Mouse (Mus musculus): Measurements from ENCODE around the gene Xkr8.
"Not testable (repeated sequence)": the region's sequence is repeated elsewhere in the genome, so short reads cannot be mapped to it uniquely, and the experiment has no call there.

Xkr8 gene

GRCm38 (mm10) chr4:132737154-132737553 is 4.8 kb upstream of the Xkr8 start:
- DNase-seq (ENCODE audit: low spot score), result not testable (repeated sequence)

DNA sequence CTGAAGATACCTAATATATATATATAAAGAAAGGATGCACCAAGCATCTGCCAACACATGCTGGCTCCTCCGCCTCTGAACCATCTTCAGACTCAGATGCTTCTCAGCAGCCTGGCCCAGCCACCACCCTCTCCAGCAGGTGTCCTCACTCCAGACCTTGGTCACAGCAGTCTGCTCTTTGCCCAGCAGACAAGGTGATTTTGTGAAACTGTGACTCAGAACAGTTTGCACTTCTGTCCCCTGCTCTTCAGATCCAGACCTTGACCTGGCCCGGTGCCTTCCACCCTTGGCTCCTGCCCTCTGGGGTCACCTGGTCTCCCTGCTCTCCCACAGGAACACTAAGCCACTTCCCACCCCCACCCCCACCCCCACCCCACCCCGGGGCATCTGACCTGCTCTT is 3.5 kb upstream of the Xkr8 start:
- DNase-seq (ENCODE audit: low spot score), result no peak

DNA sequence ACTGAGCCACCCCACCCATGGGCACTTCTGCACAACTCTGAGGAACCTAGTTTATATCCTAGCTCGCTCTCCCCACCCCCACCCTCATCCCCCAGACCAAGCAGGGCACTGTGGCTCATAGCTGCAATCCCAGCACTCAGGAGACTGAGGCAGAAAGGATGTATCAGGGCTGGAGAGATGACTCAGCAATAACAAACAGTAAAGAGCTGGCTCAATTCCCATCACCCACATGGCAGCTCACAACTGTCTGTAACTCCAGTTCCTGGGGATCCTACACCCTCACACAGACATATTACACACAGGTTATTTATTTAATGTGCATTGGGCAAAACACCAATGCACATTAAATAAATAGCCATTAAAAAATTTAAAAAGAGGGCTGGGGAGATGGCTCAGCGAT is 3.0 kb upstream of the Xkr8 start:
- DNase-seq (ENCODE audit: low spot score), result no peak

DNA sequence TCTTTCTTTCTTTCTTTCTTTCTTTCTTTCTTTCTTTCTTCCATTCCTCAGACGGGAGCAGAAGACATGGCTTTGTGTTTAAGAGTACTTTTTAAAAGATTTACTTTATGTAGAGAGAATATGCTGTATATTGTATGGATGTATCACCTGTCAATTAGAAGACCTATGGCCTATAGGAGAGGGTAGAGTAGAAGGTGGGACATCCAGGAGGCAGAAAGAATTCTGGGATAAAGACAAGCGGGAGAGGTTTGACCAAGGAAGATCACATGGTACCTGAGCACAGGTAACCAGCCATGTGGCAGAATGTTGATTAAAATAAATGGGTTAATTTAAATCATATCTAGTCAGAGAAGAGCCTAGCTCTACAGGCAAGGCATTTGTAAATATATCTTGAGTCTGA is 2.4 kb upstream of the Xkr8 start:
- DNase-seq (ENCODE audit: low spot score), result no peak

- no peak for DNase-seq (ENCODE audit: low spot score)
Observed at GRCm38 (mm10) chr4:132733071-132733770, 875 bp upstream of the Xkr8 start.

GRCm38 (mm10) chr4:132731616-132732015 is 730 bp downstream of the Xkr8 start:
- DNase-seq (ENCODE audit: low spot score), result no peak

GRCm38 (mm10) chr4:132728233-132728632 is 4.1 kb downstream of the Xkr8 start:
- DNase-seq (ENCODE audit: low spot score), result no peak

DNA sequence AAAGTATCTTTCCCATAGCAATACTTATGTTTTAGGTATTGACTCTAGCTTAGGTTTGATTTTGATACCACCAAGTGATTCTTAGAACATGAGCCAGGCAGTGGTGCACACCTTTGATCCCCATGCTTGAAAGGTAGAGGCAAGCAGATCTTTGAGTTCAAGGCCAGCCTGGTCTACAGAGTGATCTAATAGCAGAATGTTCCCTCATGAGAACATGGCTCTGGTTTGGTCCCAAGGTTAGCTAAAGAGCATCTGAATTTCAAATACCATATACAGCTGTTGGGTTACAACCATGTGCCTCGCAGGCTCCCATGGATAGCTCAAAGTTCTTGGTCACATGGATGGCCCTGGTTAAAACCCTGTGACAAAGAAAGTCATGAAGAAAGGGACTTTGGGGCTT is 14.1 kb downstream of the Xkr8 start:
- DNase-seq (ENCODE audit: low spot score), result no peak

DNA sequence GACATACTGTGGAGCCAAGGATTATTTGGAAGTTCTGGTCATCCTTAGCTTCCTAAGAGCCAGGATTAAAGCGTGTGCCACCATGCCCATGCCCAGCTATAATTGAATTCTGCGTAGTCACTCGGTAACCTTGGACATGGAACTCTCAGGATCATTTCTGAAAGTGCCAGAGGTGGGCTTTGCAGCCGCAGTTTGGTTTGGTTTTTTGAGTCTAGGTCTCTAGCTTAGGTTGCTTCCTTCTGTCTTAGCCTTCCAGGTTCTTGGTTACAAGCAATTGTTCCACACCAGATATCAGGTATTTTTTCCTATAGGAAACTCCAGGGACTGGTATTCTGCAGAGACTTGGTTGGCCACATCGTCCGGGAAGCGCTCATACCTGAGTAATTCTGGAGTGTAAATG is 19.2 kb downstream of the Xkr8 start:
- no peak for DNase-seq (ENCODE audit: low spot score)

DNA sequence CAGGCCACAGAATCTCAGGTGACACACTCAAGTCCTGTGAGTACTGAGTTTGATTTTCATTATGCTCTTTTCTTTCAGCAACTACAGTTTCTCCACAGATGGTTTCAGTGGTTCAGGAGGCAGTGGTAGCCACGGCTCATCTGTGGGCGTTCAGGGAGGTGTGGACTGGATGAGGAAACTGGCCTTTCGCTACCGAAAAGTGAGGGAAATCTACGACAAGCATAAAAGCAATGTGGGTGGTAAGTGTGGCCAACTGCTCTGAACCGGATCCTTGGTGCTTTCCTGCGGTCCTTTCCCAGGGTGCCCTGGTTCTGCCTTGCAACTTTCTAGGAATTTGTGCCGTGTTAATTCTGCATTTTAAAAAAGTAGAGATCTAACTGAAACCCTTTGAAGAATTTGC is 25.5 kb downstream of the Xkr8 start:
- no peak for DNase-seq (ENCODE audit: low spot score)

DNA sequence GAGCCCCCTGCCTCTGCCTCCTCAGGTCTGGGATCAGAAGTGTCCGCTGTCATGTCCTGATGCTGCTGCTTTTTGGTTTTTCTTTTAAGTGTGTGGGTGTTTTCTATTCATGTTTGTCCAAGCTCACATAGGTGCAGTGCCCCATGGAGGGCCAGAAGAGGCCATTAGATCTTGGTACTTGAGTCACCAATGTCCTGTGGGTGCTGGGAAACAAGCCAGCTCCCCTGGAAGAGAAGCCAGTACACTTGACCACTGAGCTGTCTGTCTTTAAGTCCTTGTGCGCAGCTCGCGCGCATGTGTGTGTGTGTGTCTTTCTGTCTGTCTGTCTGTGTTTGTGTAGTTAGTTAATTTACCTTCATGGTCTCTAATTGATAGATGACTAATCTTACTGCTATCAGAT is 30.3 kb downstream of the Xkr8 start:
- DNase-seq (ENCODE audit: low spot score), result peak; percentile 32

DNA sequence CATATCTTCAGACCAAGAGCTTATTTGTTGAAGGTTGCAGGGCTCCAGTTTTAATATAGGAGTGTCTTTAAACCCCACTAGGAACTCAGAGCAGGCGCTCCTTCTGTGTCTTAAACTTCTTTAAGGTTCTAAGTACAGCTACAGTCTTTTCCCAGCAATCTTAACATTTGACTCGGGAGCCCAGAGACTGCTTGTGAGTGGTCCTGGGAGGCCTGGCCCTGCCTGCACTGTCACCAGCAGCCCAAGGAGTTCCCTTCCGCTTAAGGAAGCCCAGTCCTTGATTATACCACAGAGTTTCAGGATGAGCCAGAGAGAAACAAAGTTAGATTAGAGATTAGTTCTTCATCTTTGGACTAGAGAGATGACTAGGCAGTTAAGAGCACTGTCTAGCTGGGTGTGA is 39.0 kb downstream of the Xkr8 start:
- no peak for DNase-seq (ENCODE audit: low spot score)

GRCm38 (mm10) chr4:132689634-132690033 is 42.7 kb downstream of the Xkr8 start:
- DNase-seq (ENCODE audit: low spot score), result no peak

GRCm38 (mm10) chr4:132676771-132677539 is 55.4 kb downstream of the Xkr8 start:
- DNase-seq (ENCODE audit: low spot score), result peak; percentile 35
